Mouse (Mus musculus) urinary bladder, postnatal 36 days (tissue): ENCODE results near the gene Nfkb1.

Experiments used
- DNase-seq, 2 experiments: peaks; one replicate each; pipeline ENCODE4 v3.0.0; 2022; ENCODE audit warnings: low spot score in 2 of 2, mixed read lengths in 1 of 2

The Nfkb1 gene

GRCm38 (mm10) chr3:135547298-135547697 is 144.0 kb downstream of the Nfkb1 start:
- no peak for DNase-seq

- DNase-seq = no peak
These were observed 145.0 kb downstream of the Nfkb1 start for GRCm38 (mm10) chr3:135546212-135546923.
